Mouse (Mus musculus) gastrocnemius, adult 2 months (tissue): ENCODE data around the gene Ugt1a10. TPM values are rescaled to one million over a fixed set of nuclear protein-coding genes. Genes with fewer than 3 reads are reported as not detected.
A peak's percentile ranks its signal among the peaks of the same experiment; 100 is the strongest.
"Not testable (repeated sequence)": the region's sequence is repeated elsewhere in the genome, so short reads cannot be mapped to it uniquely, and the experiment has no call there.

Experiments
- DNase-seq: peaks from one replicate; pipeline ENCODE4 v3.0.0; 2022
- H3K27ac ChIP-seq: fragments of 200-600 bp; 2 replicates; pipeline ENCODE4 v1.8.1; 2022; ENCODE audit warnings: mild to moderate bottlenecking
- H3K4me3 ChIP-seq: fragments of 200-600 bp; 2 replicates; pipeline ENCODE4 v1.8.1; 2022; ENCODE audit warnings: mild to moderate bottlenecking, moderate library complexity
- CTCF ChIP-seq: fragments of 200-600 bp; IDR thresholded peaks from 2 replicates; pipeline ENCODE4 v1.8.1; 2022; ENCODE audit warnings: antibody characterized with exemption, mild to moderate bottlenecking, moderate library complexity
- intact Hi-C: fragments of 180-260 bp; cut with DNase I; formaldehyde crosslinking; loops from one replicate; pipeline ENCODE4 v1.15.1; 2025
- total RNA-seq, 2 experiments: library from RNA; stranded (reverse); gene quantifications; 2 replicates each; pipeline ENCODE4 v1.2.3; 2021

The Ugt1a10 gene
- total RNA-seq, 2 experiments from 2014 or later: not detected

DNA sequence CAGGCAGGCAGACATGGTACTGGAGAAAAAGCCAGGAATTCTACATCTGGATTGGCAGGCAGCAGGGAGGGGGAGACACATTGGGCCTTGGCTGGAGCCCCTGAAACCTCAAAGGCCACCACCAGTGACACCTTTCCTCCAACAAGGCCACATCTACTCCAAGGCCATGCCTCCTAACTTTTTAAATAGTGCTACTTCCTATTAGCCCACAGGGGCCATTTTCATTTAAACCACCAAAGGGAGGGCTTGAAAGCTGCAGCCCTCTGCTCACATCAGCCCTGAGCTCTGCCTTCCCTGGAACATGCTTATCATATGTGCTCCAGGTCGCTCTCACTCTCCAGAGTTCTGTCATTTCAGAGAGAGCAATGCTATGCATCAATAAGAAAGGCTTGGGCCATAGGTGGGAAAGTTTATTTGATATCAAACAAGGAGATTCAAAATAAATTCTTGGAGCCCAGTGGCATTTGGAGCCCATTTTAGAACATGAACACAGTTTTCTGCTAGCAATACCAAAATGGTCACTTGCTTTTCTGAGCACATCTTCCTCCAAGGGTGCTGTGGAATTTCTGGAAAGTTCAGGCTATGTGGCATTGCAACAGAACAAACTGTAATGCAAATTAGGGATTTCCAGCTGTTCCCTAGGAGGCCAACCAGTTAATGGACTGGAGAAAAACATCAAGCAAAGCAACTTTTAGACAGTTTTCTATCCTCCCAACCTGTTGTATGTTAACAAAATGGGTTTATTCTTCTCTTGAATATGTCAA is 49.7 kb downstream of the Ugt1a10 start:
- intact Hi-C loops: no loop called here
- Histone ChIP-seq H3K4me3 (no peak overlapping the region), H3K27ac (no peak overlapping the region)
- no peak for DNase-seq
- TF ChIP-seq CTCF: no peak

DNA sequence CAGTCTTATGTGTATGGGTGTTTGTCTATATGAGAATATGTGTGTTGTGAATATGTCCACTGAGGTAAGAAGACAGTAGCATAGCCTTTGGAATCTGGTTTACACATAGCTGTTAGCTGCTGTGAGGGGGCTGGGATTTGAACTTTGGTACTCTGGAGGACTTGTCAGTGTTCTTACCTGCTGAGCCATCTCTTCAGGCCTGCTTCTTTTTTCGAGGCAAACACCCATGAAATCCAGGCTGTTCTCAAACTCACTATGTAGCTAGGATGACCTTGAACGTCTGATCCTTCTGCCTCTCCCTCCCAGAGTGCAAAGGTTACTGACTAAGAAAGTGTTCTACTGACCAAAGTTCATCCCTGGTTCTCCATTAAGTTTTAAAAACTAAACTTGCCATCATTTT is 50.5 kb downstream of the Ugt1a10 start:
- intact Hi-C loops: no loop called here
- H3K4me3 ChIP-seq: no peak overlapping the region
- no peak overlapping the region for H3K27ac ChIP-seq
- DNase-seq: no peak
- no peak for TF ChIP-seq CTCF

DNA sequence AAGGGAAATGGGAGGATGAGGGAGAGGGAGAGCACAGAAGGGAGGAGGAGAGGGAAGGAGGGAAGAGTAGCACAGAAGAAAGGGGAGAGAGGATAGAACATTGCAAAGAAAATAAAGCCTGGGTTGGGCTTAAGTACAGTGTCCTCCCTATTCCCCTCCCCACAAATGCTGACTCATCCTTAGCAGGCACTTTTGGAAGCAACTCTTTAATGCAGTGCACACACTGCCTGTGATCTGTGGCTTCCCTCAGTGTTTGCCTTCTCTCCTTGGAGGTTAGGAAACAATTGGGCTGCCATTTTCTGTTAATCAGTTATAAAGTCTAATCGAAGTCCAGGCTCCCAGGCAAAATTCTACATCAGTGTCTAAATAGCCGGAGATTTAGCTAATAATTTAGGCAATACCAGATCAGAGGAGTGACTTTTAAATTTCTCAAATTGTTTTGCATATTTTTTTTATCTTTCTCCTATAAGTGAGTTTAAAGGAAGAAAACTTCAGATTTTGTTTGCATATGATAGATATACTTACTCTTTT is 53.9 kb downstream of the Ugt1a10 start:
- intact Hi-C loops, H3K4me3 ChIP-seq, H3K27ac ChIP-seq, DNase-seq: not testable (repeated sequence)

DNA sequence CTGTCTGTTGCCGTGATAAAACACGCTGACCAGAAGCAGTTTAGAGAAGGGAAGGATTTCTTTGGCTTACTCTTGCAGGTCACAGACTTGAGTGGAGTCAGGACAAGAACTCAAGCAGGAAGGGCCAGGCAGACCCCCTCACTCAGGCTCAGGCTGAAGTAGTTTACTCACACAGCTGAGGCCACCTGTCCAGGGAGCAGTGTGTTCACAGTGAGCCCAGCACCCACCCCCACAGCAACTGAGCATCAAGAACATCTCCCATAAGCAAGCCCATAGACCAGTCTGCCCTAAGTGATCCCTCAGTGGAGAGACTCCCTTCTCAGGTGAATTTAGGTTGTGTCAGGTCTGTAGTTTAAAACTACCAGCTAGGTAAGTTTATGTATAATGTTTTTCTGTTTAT is 54.4 kb downstream of the Ugt1a10 start:
- H3K27ac ChIP-seq, intact Hi-C loops, DNase-seq, H3K4me3 ChIP-seq: not testable (repeated sequence)

DNA sequence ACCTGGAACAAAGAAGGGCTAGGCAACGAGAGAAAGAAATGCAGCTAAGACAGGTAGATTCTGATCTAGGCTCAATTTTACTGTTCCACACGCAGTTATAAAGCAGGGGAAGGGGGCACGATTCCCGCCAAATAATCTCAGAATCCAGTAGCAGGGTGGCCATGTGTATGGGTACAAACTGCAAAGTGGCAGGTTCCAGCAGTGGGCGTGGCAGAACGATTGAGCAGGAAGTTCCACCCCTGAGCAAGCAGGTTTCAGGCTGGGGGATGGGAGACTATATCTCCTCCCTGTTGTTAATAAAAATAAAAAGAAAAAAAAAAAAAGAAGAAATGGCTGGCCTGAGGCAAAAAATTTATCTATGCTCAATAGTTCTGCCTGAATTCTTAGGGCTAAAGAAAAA is 57.6 kb downstream of the Ugt1a10 start:
- DNase-seq, intact Hi-C loops, H3K27ac ChIP-seq: not testable (repeated sequence)

DNA sequence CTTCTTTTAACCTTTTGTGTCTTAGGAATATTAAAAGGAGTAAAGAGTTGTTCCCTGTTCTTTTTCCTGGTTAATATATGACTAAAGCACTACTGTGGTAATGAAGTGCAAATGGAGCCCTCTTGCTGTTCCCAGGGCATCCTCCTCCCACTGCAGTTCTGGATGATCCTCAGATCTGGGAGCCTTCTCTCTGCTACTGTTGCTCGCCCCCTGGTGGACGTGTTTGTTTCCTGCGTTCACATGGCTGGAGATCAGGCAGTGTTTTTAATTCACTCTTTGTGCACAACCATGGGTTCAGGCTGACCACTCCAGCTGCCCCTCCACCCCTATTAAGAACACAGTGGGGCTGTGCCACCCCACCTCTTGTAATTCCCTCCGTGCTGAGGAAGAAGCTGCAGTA is 65.4 kb downstream of the Ugt1a10 start:
- intact Hi-C loops, H3K27ac ChIP-seq, H3K4me3 ChIP-seq, DNase-seq: not testable (repeated sequence)
- TF ChIP-seq CTCF: peak; percentile 29; the same call in 1 of the 2 replicates

More for the DNA sequence above, 57.6 kb downstream of the Ugt1a10 start:
- not testable (repeated sequence) for H3K4me3 ChIP-seq

DNA sequence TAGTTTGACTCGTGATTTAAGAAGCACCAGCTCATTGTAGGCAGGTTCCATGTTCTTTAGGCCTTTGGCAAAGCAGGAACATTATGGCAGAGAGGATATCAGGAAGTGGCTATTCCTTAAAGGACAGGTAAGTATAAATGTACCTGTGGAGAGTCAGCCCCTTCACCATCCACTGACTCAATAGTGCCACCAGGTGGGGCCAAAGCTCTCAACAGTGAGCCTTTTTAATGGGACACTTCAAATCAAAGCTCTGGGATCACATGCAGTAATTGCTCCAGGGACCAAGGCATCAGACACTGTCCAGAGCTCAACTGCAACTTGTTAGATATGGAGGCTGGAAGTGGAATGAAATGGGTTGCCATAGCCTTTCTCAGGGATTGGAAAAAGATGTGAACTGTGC is 66.3 kb downstream of the Ugt1a10 start:
- intact Hi-C loops, H3K4me3 ChIP-seq, H3K27ac ChIP-seq, DNase-seq: not testable (repeated sequence)
- peak; percentile 11; the same call in 1 of the 2 replicates for TF ChIP-seq CTCF

DNA sequence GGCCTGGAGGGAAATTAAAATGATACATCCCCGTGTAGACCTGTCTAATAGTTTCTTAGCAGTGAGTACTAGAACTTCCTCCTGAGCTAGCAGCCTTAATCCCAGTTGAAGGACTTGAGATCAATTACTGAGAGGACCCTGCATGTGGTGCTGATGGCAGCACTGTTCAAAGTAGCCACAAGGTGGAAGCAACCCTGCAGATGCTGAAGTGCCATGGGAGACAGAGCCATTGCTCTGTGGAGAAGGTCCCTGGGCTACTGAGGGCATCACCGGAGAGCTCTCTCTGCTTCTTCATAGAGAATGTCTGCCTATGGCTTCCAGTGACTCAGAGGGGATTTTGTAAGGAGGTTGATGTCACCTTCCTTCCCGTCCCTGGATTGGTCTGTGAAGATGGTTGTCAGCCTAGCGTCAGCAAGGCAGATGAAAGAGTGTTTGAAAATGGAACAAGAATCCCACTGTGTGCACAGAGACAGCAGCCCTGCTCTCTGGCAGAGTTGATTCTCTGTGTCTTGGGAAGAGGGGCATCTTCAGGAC is 70.7 kb downstream of the Ugt1a10 start:
- intact Hi-C loops, H3K4me3 ChIP-seq, H3K27ac ChIP-seq, DNase-seq: not testable (repeated sequence)
- 0 out of 2 replicates have a peak, but pooled peaks have one; percentile 4 for TF ChIP-seq CTCF

DNA sequence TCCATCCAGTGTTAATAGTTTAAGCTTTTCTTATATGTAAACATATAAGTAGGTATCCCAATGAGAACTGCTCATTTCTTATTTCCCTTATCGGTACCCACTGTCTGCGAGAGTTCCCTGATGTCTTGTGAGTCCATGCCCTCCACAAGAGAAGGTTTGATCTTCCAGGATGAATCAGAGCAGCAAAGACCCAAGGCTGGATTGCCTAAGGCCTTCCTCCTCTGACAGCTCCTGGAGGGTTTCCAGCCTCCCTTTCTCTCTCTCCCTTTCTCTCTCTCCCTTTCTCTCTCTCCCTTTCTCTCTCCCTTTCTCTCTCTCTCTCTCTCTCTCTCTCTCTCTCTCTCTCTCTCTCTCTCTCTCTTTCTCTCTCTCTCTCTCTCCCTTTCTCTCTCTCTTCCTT is 73.9 kb downstream of the Ugt1a10 start:
- H3K4me3 ChIP-seq, intact Hi-C loops: not testable (repeated sequence)

DNA sequence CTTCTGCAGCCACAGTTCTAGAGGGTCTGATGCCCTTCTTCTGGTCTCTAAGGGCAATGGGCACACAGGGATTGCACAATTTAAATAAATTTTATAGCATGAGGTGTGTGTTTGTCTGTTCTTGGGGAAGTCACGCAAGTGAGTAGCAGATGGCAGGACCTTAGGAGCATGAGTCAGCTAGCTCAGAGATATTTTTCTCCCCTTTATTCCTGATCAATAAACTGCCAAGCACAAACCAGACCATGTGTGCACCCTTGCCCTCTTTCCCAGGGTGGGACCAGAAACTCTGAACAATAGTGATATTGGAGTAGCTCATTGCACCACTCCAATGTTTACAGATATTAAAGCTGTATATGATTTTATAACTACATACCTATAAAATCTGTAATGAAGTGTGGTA is 75.0 kb downstream of the Ugt1a10 start:
- H3K27ac ChIP-seq, H3K4me3 ChIP-seq, intact Hi-C loops, DNase-seq: not testable (repeated sequence)

More for the DNA sequence above, 73.9 kb downstream of the Ugt1a10 start:
- DNase-seq, H3K27ac ChIP-seq: not testable (repeated sequence)

DNA sequence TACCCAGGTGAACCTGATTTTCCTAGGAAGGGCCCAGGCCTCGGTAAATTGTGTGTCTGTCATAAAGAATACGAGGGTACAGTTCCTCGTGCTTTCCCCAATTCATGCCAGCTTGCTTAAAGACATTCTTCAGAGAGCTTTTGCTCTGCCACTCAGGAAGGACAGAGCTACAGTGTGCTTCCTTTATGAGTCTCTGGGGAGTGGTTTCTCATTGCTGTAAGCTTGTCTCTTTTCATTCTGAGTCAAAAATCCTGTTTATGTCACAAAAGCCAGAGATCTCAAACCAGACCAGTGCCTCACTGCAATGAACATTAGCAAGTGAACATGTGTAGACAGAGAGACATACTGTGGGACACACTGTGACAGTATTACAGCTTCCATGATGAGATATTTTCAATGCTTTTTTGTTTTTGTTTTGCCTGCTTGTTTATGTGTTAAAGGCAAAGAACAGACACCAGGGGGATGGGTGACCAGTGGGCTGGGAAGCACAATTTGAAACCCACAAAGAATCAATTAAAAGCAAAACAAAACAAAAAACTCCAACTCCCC is 78.8 kb downstream of the Ugt1a10 start:
- no peak overlapping the region for H3K4me3 ChIP-seq
- peak overlapping the region; percentile 40; the same call in 1 of the 2 replicates for H3K27ac ChIP-seq
- intact Hi-C loops: no loop called here
- no peak for DNase-seq
- no peak for TF ChIP-seq CTCF

DNA sequence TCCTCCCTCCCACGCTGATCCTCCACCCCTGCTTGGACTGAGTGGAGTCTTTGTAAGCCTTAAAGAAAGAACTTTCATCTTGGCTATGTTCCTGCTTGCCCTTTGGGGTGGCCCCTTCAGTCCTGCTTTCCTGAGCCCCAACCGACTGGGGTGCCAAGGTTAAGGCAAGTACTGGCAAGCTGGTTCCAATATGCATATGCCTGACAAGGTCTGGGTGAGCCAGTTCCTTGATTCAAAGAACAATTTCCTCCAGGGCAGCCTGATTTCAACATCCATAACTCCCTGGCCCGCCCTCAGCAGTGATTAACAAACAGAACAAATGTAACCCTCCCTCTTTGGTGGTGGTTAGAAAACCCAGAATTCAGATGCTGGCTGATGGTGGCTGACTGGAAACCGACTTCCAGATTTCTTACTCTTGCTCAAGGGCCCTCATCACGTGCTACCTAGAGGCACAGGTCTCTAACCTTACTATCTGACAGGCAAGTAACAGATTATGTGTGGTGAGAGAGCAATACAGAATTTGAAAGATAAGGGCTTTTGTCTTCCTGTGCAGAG is 79.3 kb downstream of the Ugt1a10 start, which contains the start of gene Ugt1a6a:
Ugt1a6a (plus strand) TSS at position 353 of the 555 bp plus-strand sequence.
- H3K4me3 ChIP-seq, intact Hi-C loops: not testable (repeated sequence)
- peak within 1 kb of the TSS; percentile 54 for H3K27ac ChIP-seq
- DNase-seq: peak; percentile 18

DNA sequence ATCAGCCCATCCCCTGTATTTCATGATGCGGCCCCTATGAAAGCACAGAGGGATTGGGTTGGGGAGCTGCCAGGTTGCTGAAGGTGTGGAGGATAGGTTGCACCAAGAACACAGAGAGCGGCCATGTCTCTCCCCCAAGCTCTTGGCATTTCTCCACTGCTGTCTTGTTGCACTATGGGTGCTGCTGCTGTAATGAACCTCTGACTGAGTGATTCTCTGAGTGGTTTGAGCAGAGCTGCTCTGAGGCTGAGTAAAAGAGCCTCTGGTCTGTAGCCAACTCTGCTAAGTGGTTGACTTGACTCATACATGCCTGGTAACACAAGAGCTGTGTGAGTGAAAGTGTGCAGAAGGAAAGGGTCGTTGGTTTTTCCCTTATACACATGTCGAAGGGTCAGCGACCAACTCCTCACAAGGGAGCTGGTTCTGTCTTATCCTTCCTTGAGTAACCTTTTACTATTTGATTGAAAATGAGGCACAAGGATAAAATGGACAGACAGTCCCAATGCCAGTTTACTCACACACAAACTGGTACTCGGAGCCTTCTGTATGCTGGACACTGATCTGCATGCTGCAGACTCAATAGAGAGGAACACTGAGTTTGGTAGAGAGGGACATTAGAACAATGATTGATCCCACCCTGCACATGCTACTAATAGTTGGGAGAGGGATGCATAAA is 80.2 kb downstream of the Ugt1a10 start:
- DNase-seq, H3K27ac ChIP-seq, intact Hi-C loops, H3K4me3 ChIP-seq: not testable (repeated sequence)
